Mouse (Mus musculus) left cerebral cortex, postnatal 25 days (tissue): Measurements from ENCODE around the gene Ccl25. TPM values are rescaled to one million over a fixed set of nuclear protein-coding genes. Genes with fewer than 3 reads are reported as not detected.

Experiments
- DNase-seq, 2 experiments: peaks; one replicate each; pipeline ENCODE4 v3.0.0; 2022; ENCODE audit warnings: low spot score in 2 of 2, mixed read lengths in 1 of 2
- intact Hi-C: fragments of 180-260 bp; cut with DNase I; formaldehyde crosslinking; loops from one replicate; pipeline ENCODE4 v1.15.1; 2025
- total RNA-seq, 2 experiments: library from RNA; stranded (reverse); gene quantifications; 2 replicates each; pipeline ENCODE4 v1.2.3; 2021

The Ccl25 gene
- 10 to 100 TPM; 21.8 to 28.1 TPM for total RNA-seq

DNA sequence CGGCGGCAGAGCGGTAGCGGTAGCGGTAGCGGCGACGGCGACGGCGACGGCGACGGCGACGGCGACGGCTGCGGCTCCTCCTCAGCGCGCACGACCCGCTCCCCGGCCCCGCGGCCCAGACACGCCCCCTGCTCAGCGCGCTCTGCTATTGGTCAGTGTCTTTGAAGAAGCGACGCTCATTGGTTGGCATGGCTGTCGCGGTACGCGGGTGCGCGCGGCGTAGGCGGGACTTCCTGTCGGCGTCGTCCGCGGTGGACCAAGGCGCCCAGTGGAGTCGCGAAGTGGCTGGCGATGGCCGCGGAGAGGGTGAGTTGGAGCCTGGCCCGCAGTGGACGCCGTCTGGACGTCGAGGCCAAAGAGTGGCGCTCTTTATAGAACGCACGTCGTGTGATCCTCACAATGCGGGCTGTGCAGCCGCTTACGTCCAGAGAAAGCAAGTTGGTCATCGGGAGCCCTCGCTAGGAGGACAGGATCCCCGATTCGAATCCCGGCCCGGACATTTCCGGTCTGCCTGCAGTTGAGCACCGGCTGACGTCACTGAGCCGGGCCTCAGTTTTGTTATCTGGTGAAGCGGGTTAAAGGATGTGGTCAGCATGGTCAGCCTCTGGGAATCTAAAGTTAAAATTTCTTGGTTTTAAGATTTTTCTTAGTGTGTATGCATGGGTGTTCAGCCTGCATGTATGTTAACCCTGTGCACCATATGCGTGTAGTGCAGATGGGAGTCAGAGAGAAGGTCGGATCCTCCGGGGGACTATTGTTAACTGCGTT is at the start of gene Ccl25, which contains the start of gene Elavl1:
Ccl25 (plus strand) TSS at position 228 of the 768 bp plus-strand sequence.
Elavl1 (minus strand) TSS at position 431 of the 768 bp plus-strand sequence.
- intact Hi-C loops = loop anchor here (2.0 to 10.0 kb wide), 3 partner anchors 48 to 160 kb away; partner anchors contain the start of genes Evi5l, Snapc2 and Timm44
- DNase-seq = peak; percentile 99

DNA sequence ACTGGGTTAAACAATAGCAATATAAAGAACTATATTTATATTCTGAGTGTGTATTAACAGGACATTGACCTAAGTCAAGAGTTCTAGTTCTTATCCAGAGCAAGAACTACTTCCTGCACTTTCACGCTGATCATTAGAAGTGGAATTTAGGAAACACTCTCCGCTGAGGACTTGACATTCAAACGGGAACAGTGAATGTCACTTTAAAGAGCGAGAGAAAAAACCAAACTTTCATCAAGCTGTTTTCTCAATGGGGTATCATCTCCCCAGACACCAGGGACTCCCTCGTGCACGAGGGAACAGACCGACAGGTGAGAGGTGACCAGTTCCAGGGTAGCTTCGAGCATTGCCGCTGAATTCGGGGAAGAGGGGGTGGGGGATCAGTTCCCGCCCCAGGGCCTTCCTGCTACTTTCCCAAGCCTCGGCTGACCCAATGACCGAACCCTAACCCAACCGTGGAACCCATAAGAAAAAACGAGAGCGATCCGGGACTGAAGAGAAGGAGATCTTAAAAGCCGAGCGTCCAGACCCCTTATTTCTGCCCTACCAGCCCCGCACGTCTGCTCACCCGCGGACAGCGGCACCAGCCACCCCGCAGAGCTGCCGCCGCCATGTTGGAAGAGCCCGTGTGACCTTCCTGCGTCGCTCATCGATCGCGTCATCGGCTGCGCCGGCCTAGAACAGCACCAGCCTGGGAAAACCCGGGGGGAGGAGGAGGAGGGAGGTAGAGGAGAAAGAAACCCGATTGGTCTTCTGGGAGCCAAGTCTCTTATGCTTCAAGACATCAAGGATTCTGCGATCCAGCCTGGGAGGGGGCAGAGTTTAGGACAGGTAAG is 49.5 kb upstream of the Ccl25 start, which contains the start of gene Timm44:
Timm44 (minus strand) TSS at position 639 of the 836 bp plus-strand sequence.
- intact Hi-C loops = loop anchor here (5.0 kb wide), 1 partner anchor 47 kb away; no protein-coding TSS in a partner anchor
- peak; percentile 96 to 99 for DNase-seq

DNA sequence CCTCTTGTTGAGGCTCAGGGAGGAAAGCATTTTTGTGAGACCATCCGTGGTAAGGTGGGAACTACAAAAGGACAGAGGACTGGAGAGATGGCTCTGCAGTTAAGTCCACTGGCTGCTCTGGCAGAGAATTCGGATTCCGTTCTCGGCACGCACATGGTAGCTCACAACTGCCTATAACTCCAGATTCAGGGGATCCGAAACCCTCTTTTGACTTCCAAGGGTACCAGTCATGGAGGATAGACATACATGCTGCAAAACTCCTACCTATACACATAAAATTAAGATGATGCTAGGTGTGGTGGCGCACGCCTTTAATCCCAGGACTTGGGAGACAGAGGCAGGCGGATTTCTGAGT is 48.9 kb upstream of the Ccl25 start:
- DNase-seq = no peak
- intact Hi-C loops = loop anchor here (5.0 kb wide), 1 partner anchor 46 kb away; no protein-coding TSS in a partner anchor

DNA sequence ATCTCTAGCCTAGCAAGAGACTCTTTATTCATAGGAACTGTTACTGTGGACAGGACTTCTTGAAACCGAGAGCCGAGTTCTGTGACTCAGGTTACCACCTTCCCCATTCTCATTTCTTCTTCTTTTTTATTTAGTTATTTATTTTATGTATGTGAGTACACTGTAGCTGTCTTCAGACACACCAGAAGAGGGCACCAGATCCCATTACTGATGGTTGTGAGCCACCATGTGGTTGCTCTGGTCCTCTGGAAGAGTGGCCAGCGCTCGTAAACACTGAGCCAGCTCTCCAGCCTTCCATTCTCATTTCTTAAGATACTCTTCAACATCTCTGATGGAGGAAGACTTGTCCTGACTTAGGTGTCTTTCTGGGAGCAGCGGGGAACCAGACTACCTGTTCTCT is 32.3 kb upstream of the Ccl25 start:
- DNase-seq = no peak
- intact Hi-C loops = no loop called here

DNA sequence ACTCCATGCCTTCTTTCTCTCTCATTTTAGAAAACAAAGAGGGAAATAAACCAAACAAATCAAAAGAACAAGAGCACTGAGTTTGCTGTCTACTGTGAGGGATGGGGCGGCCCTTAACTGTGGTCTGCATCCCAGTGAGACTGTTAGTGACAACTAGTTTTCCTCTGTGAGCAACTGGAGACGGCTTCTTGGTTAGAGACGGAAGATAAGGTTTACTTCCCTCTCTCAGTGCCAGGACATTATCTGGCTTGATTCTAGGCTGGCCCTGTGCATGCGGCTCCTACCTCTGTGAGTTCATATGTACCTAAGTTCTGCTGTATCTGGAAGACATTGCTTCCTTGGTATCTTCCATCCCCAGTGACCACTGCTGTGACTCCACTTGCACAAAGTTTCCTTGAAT is 27.2 kb upstream of the Ccl25 start:
- intact Hi-C loops = no loop called here

DNA sequence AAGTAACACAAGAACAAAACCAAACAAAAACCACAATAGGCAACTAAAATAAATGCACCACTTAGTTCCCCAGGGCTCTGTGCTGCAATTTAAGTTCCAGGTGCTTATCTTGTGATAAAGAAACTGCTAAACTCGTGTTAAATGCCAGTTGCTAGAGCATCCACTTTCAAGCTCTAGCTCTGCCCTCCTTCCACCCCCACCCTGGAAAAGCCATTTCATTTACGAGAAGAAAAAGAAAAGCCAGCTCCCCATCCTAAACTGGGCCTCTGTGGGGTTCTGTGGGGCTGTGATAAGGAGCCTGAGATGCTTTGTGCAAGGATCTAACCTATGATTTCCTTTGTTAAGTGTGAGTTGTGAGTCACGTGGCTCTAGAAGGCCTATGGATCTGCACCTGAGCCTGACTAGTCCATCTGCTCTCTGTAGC is 20.9 kb upstream of the Ccl25 start:
- intact Hi-C loops = no loop called here
- no peak for DNase-seq

More for the DNA sequence above, 27.2 kb upstream of the Ccl25 start:
- DNase-seq = no peak

DNA sequence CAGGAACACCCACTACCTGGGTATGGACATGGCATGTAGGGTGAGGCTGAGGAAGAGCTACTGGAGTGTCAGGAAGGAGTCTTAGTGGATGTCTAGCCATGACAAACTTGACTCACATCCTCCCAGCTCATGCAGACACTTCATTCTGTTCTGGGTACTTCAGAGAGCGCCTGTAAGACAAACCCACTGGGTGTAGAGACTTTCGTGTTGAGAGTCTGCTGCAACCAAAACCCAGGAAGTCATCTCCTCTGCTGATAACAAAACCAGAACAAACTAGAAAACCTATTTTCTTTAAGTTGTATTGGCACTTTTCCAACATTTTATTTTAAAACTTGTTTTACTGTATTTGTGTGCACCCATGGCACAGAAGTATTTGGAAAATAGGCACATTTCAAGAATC is 19.2 kb upstream of the Ccl25 start:
- intact Hi-C loops = no loop called here
- no peak for DNase-seq

DNA sequence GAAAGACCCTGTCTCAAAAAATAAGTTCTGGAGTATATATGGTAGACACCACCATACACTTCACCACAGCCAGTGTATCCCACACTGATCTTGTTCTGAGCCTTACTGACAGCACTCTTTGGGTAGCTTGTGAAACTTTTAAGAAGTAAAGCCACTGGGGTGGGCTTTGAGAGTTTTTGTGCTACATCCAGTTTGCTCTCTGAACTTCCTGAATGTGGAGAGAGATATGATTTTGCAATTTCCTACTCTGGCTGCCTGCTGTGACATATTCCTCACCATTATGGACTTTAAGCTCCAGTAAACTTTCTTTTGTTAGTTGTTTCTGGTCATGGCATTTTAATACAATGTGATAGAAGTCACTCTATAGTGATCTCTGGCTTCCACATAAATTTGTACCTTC is 12.9 kb upstream of the Ccl25 start:
- intact Hi-C loops = no loop called here
- no peak for DNase-seq

DNA sequence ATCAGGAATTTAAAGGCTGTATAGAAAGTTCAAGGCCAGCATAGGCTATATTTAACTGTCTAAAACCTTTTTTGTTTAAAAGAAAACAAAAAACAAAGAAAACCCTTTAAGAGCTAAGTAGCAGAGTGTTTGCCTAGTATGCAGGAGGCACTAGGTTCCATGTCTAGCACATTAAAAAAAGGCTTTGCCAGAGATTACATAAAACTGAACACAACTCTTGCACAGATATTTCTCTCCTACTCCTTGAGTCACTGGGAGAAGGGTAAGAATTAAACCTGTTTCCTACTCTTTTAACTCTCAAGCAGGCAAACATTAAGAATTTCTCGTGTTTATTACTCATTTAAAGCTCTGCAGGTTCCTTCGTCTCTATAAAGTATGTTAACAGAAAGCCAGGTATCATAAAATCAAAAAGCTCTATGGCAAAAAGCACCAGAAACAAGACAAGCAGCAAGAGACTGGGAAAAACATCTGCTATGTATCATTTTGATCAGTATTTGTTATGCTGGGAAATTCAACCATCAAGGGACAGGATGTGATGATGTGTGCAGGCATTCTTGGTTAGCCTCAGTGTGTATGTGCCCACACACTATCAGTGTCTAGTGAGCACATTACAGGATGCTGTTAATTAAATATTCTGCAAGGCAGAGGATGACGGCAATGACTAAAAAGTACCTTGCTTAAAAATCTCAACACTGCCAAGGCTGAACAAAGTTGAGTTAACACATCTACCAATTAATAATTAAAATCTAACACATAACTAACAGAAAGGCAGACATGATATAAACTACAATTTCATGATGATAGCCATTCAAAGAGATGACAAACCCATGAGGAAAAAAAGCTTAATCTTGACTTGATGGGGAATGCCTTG is 11.5 kb upstream of the Ccl25 start:
- DNase-seq = peak in 1 of 2 experiments; percentile 39
- intact Hi-C loops = no loop called here

DNA sequence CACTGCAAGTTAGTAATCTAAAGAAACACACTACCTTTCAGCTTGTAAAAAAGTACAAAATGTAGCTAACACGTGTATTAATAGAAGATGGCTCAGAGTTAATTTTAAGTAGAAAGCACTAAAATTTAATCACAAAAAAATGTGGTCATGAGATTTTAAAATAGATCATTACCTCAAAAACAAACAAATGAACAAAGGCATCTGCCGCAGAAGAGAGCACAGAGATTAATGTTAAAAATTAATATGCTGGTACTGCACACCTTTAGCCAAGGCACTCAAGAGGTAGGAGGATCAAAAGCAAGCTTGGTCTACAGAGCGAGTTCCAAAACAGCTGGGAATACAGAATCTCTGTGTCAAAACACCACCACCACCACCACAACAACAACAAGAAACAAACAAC is 10.2 kb upstream of the Ccl25 start:
- intact Hi-C loops = no loop called here
- no peak for DNase-seq

DNA sequence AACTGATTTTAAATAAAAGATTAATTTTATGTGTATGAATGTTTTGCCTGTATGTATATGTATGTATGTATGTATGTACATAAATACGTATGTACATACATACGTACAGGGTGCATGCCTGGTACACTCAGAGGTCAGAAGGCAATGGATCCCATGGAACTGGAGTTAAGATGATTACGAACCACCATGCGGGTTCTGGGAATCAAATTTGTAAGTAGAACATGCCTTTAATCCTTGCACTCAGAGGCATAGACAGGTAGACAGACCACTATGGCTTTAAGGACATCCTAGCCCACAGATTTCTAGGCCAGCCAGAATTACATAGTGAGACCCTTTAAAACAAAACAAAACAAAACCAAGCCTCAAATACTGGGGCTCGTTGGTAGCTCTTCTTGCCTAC is 6.9 kb upstream of the Ccl25 start:
- no peak for DNase-seq
- intact Hi-C loops = no loop called here

DNA sequence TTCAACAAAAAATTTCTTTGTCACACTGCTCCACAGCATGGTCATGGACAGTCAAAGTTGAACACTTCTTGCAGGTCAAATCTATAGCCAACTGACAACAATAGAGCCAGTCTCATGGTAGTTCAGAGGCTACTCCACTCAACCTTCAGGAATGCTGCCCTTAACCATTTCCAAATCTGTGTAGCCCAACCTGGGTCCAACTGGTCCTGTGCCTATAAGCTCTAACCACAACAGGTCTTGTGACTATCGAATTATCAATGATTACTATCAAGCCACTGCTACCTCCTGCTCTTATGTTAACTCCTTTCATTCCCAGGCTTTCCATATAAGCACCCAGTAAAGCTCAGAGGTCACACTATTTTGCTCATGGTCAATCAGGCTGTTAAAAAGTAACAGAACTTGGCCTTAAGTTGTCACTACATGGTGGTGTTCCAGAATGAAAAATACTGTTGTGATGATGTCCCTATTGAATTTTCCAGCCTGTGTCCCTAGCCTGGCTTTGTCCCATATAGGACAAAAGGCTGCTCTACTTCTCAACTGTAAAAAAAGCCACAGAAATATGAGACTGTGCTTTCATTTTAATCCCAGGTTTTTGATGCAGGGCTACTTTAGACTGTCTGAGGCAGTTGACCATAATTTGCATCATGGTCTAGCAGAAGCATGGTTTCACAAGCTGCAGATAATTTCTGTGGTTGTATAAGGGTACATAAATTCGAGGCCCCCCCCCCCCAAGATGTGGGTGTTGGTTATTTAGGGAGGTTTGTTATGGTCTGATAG is 6.0 kb upstream of the Ccl25 start:
- intact Hi-C loops = no loop called here
- no peak for DNase-seq

DNA sequence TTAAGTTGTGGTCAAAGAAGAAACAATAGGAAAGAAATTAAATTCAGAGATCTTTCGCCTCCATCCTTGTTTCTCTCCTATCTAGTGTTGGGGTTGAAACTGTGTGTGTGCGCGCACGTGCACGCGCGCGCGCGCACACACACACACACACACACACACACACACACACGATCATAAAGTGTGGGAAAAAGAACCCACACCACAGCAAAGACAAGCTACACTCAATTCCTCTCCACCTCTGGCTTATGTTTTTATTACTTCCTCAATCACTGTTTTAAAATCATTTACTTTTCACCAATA is 5.5 kb upstream of the Ccl25 start:
- intact Hi-C loops = no loop called here
- no peak for DNase-seq

DNA sequence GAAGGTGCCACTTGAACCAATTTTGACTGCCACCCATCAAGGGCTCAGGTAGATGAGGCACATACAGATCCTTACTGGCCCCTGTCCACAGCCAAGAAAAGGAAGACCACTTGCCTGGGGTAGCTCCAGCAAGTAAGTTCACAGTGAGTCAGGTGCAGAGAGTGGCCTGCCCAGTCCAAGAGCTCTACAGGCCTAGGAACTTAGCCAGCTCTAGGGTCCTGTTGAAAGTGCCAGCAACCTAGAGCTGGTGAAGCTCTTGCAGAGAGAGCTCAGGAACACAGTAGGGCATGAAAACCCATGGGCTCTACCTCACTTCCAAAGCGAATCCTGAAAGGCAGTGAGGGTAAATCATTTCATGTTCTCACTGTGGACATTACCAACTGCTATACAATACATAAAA is 4.6 kb upstream of the Ccl25 start:
- no peak for DNase-seq
- intact Hi-C loops = loop anchor here (5.0 to 10.0 kb wide), 2 partner anchors 43 to 156 kb away; partner anchors contain the start of genes Evi5l and Timm44

DNA sequence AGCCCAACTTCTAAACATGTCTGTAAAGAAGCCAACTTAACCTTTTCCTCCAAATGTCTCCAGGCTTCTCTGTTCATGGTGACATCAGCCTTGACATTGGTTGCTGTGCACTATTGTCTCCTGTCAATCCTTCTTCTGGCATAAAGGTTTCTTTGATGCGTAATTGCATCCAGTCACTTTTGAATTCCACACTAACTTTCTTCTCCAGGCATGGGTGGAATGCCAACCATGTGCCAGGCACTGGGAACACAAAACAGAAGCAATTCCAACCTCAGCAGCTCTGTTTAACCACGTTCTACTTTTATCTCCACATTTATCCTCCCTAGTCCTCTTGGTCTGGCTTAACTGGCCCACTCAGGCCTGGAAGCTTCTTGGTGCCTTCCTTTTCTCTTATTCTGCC is 4.0 kb upstream of the Ccl25 start:
- intact Hi-C loops = loop anchor here (5.0 to 10.0 kb wide), 2 partner anchors 44 to 156 kb away; partner anchors contain the start of genes Evi5l and Timm44

DNA sequence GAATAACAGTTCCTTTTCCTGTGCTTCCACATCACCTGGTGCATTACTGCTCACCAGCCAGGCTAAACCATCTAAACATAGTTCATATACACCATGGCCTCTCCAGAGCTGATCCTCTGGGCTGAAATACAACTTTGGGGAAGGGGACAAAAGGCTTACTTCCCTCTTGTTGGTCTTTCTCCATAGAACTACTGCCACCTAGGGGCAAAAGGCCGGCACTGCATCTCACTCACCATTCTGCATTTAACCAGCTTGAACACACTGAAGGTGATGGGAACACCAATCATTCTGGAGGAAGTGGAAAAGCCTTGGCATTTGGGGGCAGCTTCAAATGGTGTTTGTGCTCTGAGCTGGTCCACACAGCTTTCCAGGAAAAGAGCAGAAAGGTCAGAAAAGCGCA is 2.5 kb upstream of the Ccl25 start:
- intact Hi-C loops = loop anchor here (5.0 to 10.0 kb wide), 2 partner anchors 45 to 158 kb away; partner anchors contain the start of genes Evi5l and Timm44
- peak; percentile 85 to 90 for DNase-seq

More for the DNA sequence above, 4.0 kb upstream of the Ccl25 start:
- no peak for DNase-seq

DNA sequence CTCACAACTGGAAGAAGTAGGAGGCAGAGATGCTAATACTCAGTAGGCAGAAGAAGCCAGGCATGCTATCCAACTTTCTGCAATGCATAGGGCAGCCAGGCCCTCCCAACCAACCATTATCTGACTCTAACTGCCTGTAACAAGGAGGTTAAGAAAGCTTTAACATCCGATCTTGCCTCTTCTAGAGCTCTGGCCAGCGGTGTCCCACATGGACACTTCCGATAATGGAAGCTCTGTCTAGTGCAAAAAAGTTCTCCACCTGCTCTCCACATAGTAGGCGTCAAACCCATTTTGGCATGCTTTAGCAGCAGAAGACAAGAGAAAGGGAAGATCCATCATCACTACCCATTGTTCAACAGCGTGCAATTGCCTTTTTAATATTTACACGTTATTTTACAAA is 1.1 kb upstream of the Ccl25 start:
- intact Hi-C loops = loop anchor here (2.0 to 10.0 kb wide), 3 partner anchors 47 to 159 kb away; partner anchors contain the start of genes Evi5l, Snapc2 and Timm44
- no peak for DNase-seq

DNA sequence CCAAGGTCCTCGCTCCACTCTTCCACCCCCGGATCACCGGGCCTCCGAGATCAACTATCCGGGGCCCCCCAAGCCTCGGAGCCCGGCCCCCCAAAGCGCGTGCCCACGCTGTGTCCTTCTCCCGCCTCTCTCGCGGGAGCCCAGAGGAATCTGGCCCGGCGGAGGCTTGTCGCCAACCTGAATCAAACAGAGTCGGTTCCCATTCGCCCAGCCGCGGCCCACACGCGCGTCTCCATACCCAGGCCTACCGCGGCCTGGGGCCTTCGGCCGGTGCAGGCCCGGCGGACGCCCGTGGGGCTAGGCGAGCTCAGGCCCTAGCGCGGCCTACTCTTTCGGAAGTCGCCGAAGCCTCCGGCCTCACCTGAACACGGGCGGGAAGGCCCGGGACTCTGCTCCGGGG is 485 bp upstream of the Ccl25 start:
- no peak for DNase-seq
- intact Hi-C loops = loop anchor here (2.0 to 10.0 kb wide), 3 partner anchors 47 to 160 kb away; partner anchors contain the start of genes Evi5l, Snapc2 and Timm44

DNA sequence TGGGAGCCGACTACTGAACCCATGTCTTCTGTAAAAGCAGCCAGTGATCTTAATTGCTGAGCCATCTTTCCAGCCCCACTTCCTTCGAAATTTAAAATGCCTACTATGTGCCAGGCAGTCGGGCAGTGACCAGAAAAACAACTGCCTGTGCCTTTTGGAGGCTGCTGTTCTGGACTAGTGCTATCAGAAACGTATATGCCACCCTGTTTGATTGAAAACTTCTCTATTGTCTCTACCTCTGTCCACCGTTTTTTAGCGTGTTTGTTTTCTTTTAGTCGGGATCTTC is 684 bp downstream of the Ccl25 start:
- intact Hi-C loops = loop anchor here (2.0 to 10.0 kb wide), 2 partner anchors 73 to 161 kb away; partner anchors contain the start of genes Evi5l and Snapc2
- no peak for DNase-seq
